Mouse (Mus musculus) c-Kit-positive CD71-negative TER-119-negative erythroid progenitor cells, embryonic 14.5 days (primary cell): ENCODE results near the gene Ckmt2.

ENCODE experiments used
- DNase-seq: peaks from one replicate; pipeline ENCODE4 v3.0.0-alpha.2; 2013; ENCODE audit warnings: low read depth

Ckmt2 gene

GRCm38 (mm10) chr13:91868577-91868976 lies 8.1 kb downstream of the Ckmt2 start:
- DNase-seq, result no peak

- peak; percentile 5 for DNase-seq
These were observed 17.9 kb downstream of the Ckmt2 start for GRCm38 (mm10) chr13:91858835-91859234.

GRCm38 (mm10) chr13:91857427-91857826 lies 19.3 kb downstream of the Ckmt2 start:
- DNase-seq, result no peak

- no peak for DNase-seq
These were observed 22.3 kb downstream of the Ckmt2 start for GRCm38 (mm10) chr13:91854412-91854811.

GRCm38 (mm10) chr13:91827876-91828275 lies 48.8 kb downstream of the Ckmt2 start:
- no peak for DNase-seq

- no peak for DNase-seq
These were observed 50.6 kb downstream of the Ckmt2 start for GRCm38 (mm10) chr13:91826066-91826465.

- no peak for DNase-seq
These were observed 51.7 kb downstream of the Ckmt2 start for GRCm38 (mm10) chr13:91824845-91825550.

GRCm38 (mm10) chr13:91823735-91824134 lies 53.0 kb downstream of the Ckmt2 start:
- no peak for DNase-seq

GRCm38 (mm10) chr13:91814670-91815069 lies 62.0 kb downstream of the Ckmt2 start:
- no peak for DNase-seq

- peak; percentile 35 for DNase-seq
These were observed 67.2 kb downstream of the Ckmt2 start for GRCm38 (mm10) chr13:91809476-91809875.

- no peak for DNase-seq
These were observed 68.7 kb downstream of the Ckmt2 start for GRCm38 (mm10) chr13:91807874-91808575.

- DNase-seq, result peak; percentile 85
These were observed 69.4 kb downstream of the Ckmt2 start, which contains the start of gene Zcchc9 for GRCm38 (mm10) chr13:91807155-91807839. Zcchc9 (minus strand) TSS chr13:91807705.
